Mouse (Mus musculus) E14TG2a.4 (cell line): Measurements from ENCODE around the gene Aspdh.

Experiments
- H3K27me3 ChIP-seq: 2 replicates; pipeline ENCODE4 v1.6.1; 2014; ENCODE audit warnings: low read length, control low read depth; ENCODE audit not compliant: insufficient read depth
- H3K36me3 ChIP-seq: 2 replicates; pipeline ENCODE4 v1.6.1; 2014; ENCODE audit warnings: low read length, control low read depth; ENCODE audit not compliant: insufficient read depth
- H3K4me1 ChIP-seq: replicated peaks from 2 replicates; pipeline ENCODE4 v1.6.1; 2014; ENCODE audit warnings: low read depth, low read length, control low read depth
- H3K4me3 ChIP-seq: replicated peaks from 2 replicates; pipeline ENCODE4 v1.5.1; 2014; ENCODE audit warnings: mild to moderate bottlenecking, low read length
- H3K9me3 ChIP-seq: 2 replicates; pipeline ENCODE4 v1.6.1; 2014; ENCODE audit warnings: low read length, control low read depth
- CTCF ChIP-seq: conservative IDR thresholded peaks from 2 replicates; pipeline ENCODE4 v1.5.1; 2014; ENCODE audit warnings: low read length
- NANOG ChIP-seq: IDR thresholded peaks from 2 replicates; pipeline ENCODE4 v1.6.1; 2014; ENCODE audit warnings: borderline replicate concordance, low read length, mixed read lengths
- POU5F1 ChIP-seq: IDR thresholded peaks from 2 replicates; pipeline ENCODE4 v1.6.1; 2014; ENCODE audit warnings: low read length, borderline replicate concordance

Gene Aspdh

DNA sequence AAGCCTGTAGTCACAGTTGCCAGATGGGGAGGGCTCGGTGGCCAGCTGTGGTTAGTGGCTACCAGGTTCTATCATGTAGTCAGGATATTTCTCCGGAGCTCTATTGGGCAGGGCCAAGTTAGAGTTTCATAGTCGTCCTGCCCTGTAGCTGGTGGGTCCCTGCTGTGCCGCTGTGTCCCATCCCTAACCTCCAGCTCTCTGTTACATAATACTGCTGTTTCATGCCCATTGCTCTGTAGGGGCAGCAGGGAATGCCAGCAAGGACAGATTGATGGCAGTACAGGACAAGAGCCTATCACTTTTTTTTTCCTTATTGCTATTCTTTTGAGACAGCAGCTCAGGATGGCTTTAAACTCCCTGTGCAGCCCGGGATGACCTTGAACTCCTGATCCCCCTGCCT lies 29.4 kb upstream of the Aspdh start:
- TF ChIP-seq NANOG (no peak), CTCF (no peak), POU5F1 (no peak)
- H3K4me3 ChIP-seq = no peak overlapping the region
- no peaks in the 10 kb centered on the region for H3K9me3 ChIP-seq
- H3K27me3 ChIP-seq = peaks cover 57% of the 10 kb centered on the region
- H3K36me3 ChIP-seq = no peaks in the 10 kb centered on the region
- peaks cover 23% of the 10 kb centered on the region for H3K4me1 ChIP-seq

DNA sequence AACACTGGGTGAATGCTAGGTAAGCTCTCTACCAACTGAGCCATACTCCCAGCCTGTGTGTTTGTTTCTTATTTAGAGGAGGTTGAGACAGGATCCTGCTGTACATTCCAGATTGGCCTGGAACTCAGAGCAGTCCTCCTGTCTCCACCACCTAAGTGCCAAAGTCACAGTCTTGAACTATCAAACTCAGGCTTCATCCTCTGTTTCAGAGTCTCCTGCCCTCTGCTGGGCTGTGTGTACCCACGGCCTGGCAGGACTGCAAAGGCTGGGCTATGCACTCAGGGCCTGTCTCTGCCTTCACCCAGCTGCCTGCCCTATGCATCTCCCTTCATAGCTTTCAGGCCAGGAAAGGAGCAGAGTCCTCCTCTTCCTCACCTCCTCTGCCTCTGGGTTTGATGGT lies 28.9 kb upstream of the Aspdh start:
- Histone ChIP-seq H3K4me3 (no peak overlapping the region), H3K36me3 (no peaks in the 10 kb centered on the region), H3K4me1 (peaks cover 23% of the 10 kb centered on the region), H3K27me3 (peaks cover 57% of the 10 kb centered on the region), H3K9me3 (no peaks in the 10 kb centered on the region)
- TF ChIP-seq CTCF (0 out of 2 replicates have a peak, but pooled peaks have one; percentile 9), NANOG (no peak)

- peaks cover 29% of the 10 kb centered on the region for H3K4me1 ChIP-seq
- no peaks in the 10 kb centered on the region for H3K36me3 ChIP-seq
- TF ChIP-seq POU5F1 (no peak), NANOG (no peak), CTCF (no peak)
- no peaks in the 10 kb centered on the region for H3K9me3 ChIP-seq
- no peak overlapping the region for H3K4me3 ChIP-seq
- peaks cover 57% of the 10 kb centered on the region for H3K27me3 ChIP-seq
Measured at GRCm38 (mm10) chr7:44437188-44437587, 28.0 kb upstream of the Aspdh start.

GRCm38 (mm10) chr7:44437933-44438332 lies 27.3 kb upstream of the Aspdh start:
- peaks cover 60% of the 10 kb centered on the region for H3K27me3 ChIP-seq
- peaks cover 30% of the 10 kb centered on the region for H3K4me1 ChIP-seq

GRCm38 (mm10) chr7:44439696-44440095 lies 25.5 kb upstream of the Aspdh start:
- Histone ChIP-seq H3K9me3 (no peaks in the 10 kb centered on the region), H3K27me3 (peaks cover 77% of the 10 kb centered on the region), H3K4me1 (peaks cover 38% of the 10 kb centered on the region), H3K36me3 (no peaks in the 10 kb centered on the region), H3K4me3 (no peak overlapping the region)
- TF ChIP-seq POU5F1 (no peak), CTCF (no peak), NANOG (no peak)

More at GRCm38 (mm10) chr7:44437933-44438332, 27.3 kb upstream of the Aspdh start:
- no peak for TF ChIP-seq CTCF
- TF ChIP-seq NANOG = no peak
- TF ChIP-seq POU5F1 = no peak
- H3K36me3 ChIP-seq = no peaks in the 10 kb centered on the region
- H3K4me3 ChIP-seq = no peak overlapping the region
- H3K9me3 ChIP-seq = no peaks in the 10 kb centered on the region

GRCm38 (mm10) chr7:44440479-44440878 lies 24.7 kb upstream of the Aspdh start:
- H3K36me3 ChIP-seq = no peaks in the 10 kb centered on the region
- peaks cover 46% of the 10 kb centered on the region for H3K4me1 ChIP-seq
- no peak for TF ChIP-seq POU5F1
- no peak for TF ChIP-seq CTCF
- no peak for TF ChIP-seq NANOG
- no peak overlapping the region for H3K4me3 ChIP-seq
- no peaks in the 10 kb centered on the region for H3K9me3 ChIP-seq
- peaks cover 80% of the 10 kb centered on the region for H3K27me3 ChIP-seq

- TF ChIP-seq POU5F1 (no peak), CTCF (no peak), NANOG (no peak)
- peaks cover 43% of the 10 kb centered on the region for H3K4me1 ChIP-seq
- no peak overlapping the region for H3K4me3 ChIP-seq
Measured at GRCm38 (mm10) chr7:44441180-44441579, 24.0 kb upstream of the Aspdh start.

GRCm38 (mm10) chr7:44441648-44442109 lies 23.5 kb upstream of the Aspdh start:
- no peaks in the 10 kb centered on the region for H3K36me3 ChIP-seq
- no peaks in the 10 kb centered on the region for H3K9me3 ChIP-seq
- H3K4me1 ChIP-seq = peaks cover 43% of the 10 kb centered on the region
- H3K27me3 ChIP-seq = peaks cover 90% of the 10 kb centered on the region
- TF ChIP-seq NANOG (no peak), POU5F1 (no peak), CTCF (no peak)
- H3K4me3 ChIP-seq = no peak overlapping the region

More at GRCm38 (mm10) chr7:44441180-44441579, 24.0 kb upstream of the Aspdh start:
- H3K9me3 ChIP-seq = no peaks in the 10 kb centered on the region
- no peaks in the 10 kb centered on the region for H3K36me3 ChIP-seq
- H3K27me3 ChIP-seq = peaks cover 85% of the 10 kb centered on the region

DNA sequence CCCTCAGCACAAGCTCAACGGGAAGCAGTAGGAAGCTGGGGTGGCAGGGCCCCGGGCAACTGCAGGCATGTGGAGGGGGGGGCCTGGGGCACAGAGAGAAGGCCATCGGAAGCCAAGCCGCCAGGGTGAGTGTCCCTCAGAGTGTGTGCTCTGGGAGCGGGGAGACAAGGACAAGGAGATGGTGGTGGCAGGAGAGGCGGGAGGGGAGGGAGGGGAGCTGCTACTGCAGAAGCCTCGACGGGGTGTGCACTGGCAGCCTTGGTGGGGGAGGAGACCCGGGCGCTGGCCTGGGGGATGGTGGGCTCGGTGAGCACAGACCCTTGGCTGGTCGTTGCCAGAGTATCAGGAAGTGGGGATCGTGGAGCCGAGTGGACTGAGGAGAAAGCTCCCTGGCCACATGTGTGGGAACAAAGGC lies 22.8 kb upstream of the Aspdh start:
- Histone ChIP-seq H3K4me3 (peak overlapping the region; percentile 55), H3K27me3 (peaks cover 89% of the 10 kb centered on the region), H3K36me3 (no peaks in the 10 kb centered on the region), H3K9me3 (no peaks in the 10 kb centered on the region), H3K4me1 (peaks cover 43% of the 10 kb centered on the region)
- TF ChIP-seq NANOG (no peak), CTCF (no peak), POU5F1 (no peak)
